8 mouse cellular contexts compared by ENCODE assay signal in genomic region chr9:43104873-43105663, GRCm38 (mm10). TPM values are rescaled to one million over a fixed set of nuclear protein-coding genes. Genes with fewer than 3 reads are reported as not detected.
DNase-seq lines count a peak whose midpoint lies in the region; ATAC-seq and TF ChIP-seq lines count a peak whose summit lies in the region.

No protein-coding gene starts in this region.

- no peak for TF ChIP-seq POLR2A in CH12.LX (IDR thresholded peaks at IDR 0.05; ENCODE audit: low read depth, low read length)

- in situ Hi-C loops in CH12.LX (cut with MboI; ENCODE audit: low pct_ligation_motif_present, low pct_unique_long_range_greater_than_20kb, low sequenced_read_pairs) = loop anchor here (5.0 kb wide), 1 partner anchor 103 kb away; no protein-coding TSS in a partner anchor

- H3K36me3 ChIP-seq in CH12.LX (replicated peaks in 1 of 2; ENCODE audit: control insufficient read depth in 1 of 2, insufficient read depth in 1 of 2, low read length in 1 of 2) = no peaks in the 10 kb centered on the region
- H3K36me3 ChIP-seq in liver, embryonic 12.5 days = no peaks in the 10 kb centered on the region

- peak overlapping the region; percentile 80 for H3K9ac ChIP-seq in CH12.LX (ENCODE audit: insufficient read depth, low read depth)
- peak overlapping the region; percentile 94 for H3K9ac ChIP-seq in liver, embryonic 12.5 days

- H3K4me3 ChIP-seq in CH12.LX (replicated peaks in 1 of 3; ENCODE audit: low read depth in 2 of 3, low read length in 2 of 3, poor library complexity in 1 of 3) = peak overlapping the region; percentile 85 to 96 (median 86)
- H3K4me3 ChIP-seq in liver, embryonic 12.5 days = peak overlapping the region; percentile 91

- peak; percentile 57 for DNase-seq in embryo, embryonic 10 days (ENCODE audit: low spot score)
- DNase-seq in embryo, embryonic 9.5 days (ENCODE audit: extremely low spot score) = no peak
- peak; percentile 28 for DNase-seq in CH12.LX (ENCODE audit: extremely low read depth)
- peak; percentile 55 to 65 for DNase-seq in cerebellum, adult 18-20 months
- peak; percentile 30 to 32 for DNase-seq in frontal cortex, postnatal 10 days (ENCODE audit: low spot score in 2 of 2)
- DNase-seq in right cerebral cortex, postnatal 25 days = peak; percentile 23

- peaks cover 28% of the 10 kb centered on the region for H3K79me2 ChIP-seq in CH12.LX (replicated peaks; ENCODE audit: control insufficient read depth, extremely low read depth, insufficient read depth, poor library complexity, severe bottlenecking)

- H3K4me2 ChIP-seq in CH12.LX (ENCODE audit: insufficient read depth, low read depth, poor library complexity, severe bottlenecking) = peak overlapping the region; percentile 98
- peak overlapping the region; percentile 81 for H3K4me2 ChIP-seq in liver, embryonic 12.5 days

- peak overlapping the region; percentile 37 for H3K27ac ChIP-seq in CH12.LX (ENCODE audit: insufficient read depth, low read depth)
- peak overlapping the region; percentile 97 for H3K27ac ChIP-seq in liver, embryonic 12.5 days

- TF ChIP-seq CTCF in CH12.LX (conservative IDR thresholded peaks at IDR 0.05 in 1 of 2, IDR thresholded peaks at IDR 0.05 in 1 of 2; ENCODE audit: low read depth in 2 of 2, low read length in 2 of 2) = no peak

- no peaks in the 10 kb centered on the region for H3K27me3 ChIP-seq in CH12.LX (replicated peaks)
- H3K27me3 ChIP-seq in liver, embryonic 12.5 days (replicated peaks) = peaks cover 46% of the 10 kb centered on the region

- peaks cover 5 to 25% of the 10 kb centered on the region in 2 experiments for H3K4me1 ChIP-seq in CH12.LX (ENCODE audit: control insufficient read depth in 1 of 2, insufficient read depth in 2 of 2)
- H3K4me1 ChIP-seq in liver, embryonic 12.5 days = peaks cover 50% of the 10 kb centered on the region

- dilution Hi-C loops in CH12.LX (cut with MboI; ENCODE audit: extremely low pct_ligation_motif_present, extremely low pct_unique_long_range_greater_than_20kb, low sequenced_read_pairs) = no loop called here

- TF ChIP-seq RAD21 in CH12.LX (IDR thresholded peaks at IDR 0.05; ENCODE audit: low read depth, low read length) = no peak

- no peak for TF ChIP-seq EP300 in CH12.LX (IDR thresholded peaks at IDR 0.05; ENCODE audit: low read length)

- no peaks in the 10 kb centered on the region for H3K9me3 ChIP-seq in CH12.LX (replicated peaks; ENCODE audit: low read length)
- no peaks in the 10 kb centered on the region for H3K9me3 ChIP-seq in liver, embryonic 12.5 days (replicated peaks)

- ATAC-seq in inflammation-experienced regulatory T-cells, adult 6 months = peak; percentile 16
- peak; percentile 40; the same call in 1 of the 2 replicates for ATAC-seq in liver, embryonic 12.5 days

- 1% methylated on average over 40 of the region's 40 CpGs for WGBS in liver, embryonic 12.5 days (ENCODE audit: insufficient replicate concordance)

TF ChIP-seq in CH12.LX, 34 proteins besides CTCF, POLR2A, EP300 and RAD21:
- TF ChIP-seq SIN3A (IDR thresholded peaks at IDR 0.05; ENCODE audit: low read length) (0 out of 2 replicates have a peak, but pooled peaks have one; percentile 8), CHD1 (IDR thresholded peaks at IDR 0.05; ENCODE audit: low read depth, low read length) (no peak), KAT2A (IDR thresholded peaks at IDR 0.05; ENCODE audit: insufficient replicate concordance, low read length) (no peak), MAZ (IDR thresholded peaks at IDR 0.05; ENCODE audit: low read depth, low read length) (no peak)

RNA-seq across cellular contexts. Expression of gene Arhgef12, which starts 2.0 kb away (rescaled TPM):
- 8.7 and 10.4 TPM in 2 replicates for total RNA-seq in CH12.LX (2012; rRNA removed)
- 4.7 and 4.9 TPM in 2 replicates for total RNA-seq in CH12.LX (2014; rRNA removed)
- polyA plus RNA-seq in CH12.LX (2012; ENCODE audit: insufficient read length, low read depth) = 7.8 and 9.4 TPM in 2 replicates
- polyA plus RNA-seq in inflammation-experienced regulatory T-cells, adult 6 months (2017; shearing (Covaris generic)) = 10 to 100 TPM in 2 of 3 experiments, 1 to 10 TPM in 1; 4.5 to 20.4 (median 17.1) TPM
- 8.4 and 9.3 TPM in 2 replicates for polyA plus RNA-seq in liver, embryonic 12.5 days (2016; fragmentation: Nextera tagmentation; extraction: Ambion mirVana)

RNA-seq across cellular contexts. Expression of gene Tmem136, which starts 11.3 kb away (rescaled TPM):
- total RNA-seq in CH12.LX (2012; rRNA removed) (2.3 and 3.8 TPM in 2 replicates), CH12.LX (2014; rRNA removed) (0.17 and 0.38 TPM in 2 replicates)
- 0.34 and 0.52 TPM in 2 replicates for polyA plus RNA-seq in CH12.LX (2012; ENCODE audit: insufficient read length, low read depth)
- polyA plus RNA-seq in inflammation-experienced regulatory T-cells, adult 6 months (2017; shearing (Covaris generic)) = 1 to 10 TPM in 2 of 3 experiments, under 1 TPM in 1; 0.67 to 4.8 (median 3.7) TPM
- 1.0 and 1.2 TPM in 2 replicates for polyA plus RNA-seq in liver, embryonic 12.5 days (2016; fragmentation: Nextera tagmentation; extraction: Ambion mirVana)
